Mouse (Mus musculus): ENCODE data around the gene Simc1.

DNA sequence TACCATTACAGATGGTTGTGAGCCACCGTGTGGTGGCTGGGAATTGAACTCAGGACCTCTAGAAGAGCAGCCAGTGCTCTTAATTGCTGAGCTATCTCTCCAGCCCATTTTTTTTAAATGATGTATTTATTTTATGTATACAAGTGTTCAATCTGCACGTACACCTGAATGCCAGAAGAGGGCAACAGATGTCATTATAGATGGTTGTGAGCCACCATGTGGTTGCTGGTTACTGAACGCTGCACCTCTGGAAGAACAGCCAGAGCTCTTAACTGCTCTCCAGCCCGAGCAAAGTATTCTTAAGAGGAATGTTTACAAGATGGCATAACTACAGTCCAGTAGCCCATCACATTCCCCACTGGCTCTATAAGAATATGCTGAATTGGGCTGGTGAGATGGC, 31.6 kb upstream of the Simc1 start:
- TF ChIP-seq CTCF (IDR thresholded peaks at IDR 0.05; ENCODE audit: low read depth) (no peak), EP300 (optimal IDR thresholded peaks at IDR 0.05) (no peak)
